Mouse (Mus musculus) forebrain, embryonic 11.5 days (tissue): Measurements from ENCODE around the gene Chchd1. TPM values are rescaled to one million over a fixed set of nuclear protein-coding genes. Genes with fewer than 3 reads are reported as not detected.
"Not testable (repeated sequence)": the region's sequence is repeated elsewhere in the genome, so short reads cannot be mapped to it uniquely, and the experiment has no call there.

ENCODE experiments used
- ATAC-seq: fragments of 200-750 bp; cut with Nextera tagmentation; replicated peaks from 2 replicates; pipeline ENCODE4 v1.8.0; 2017; ENCODE audit warnings: moderate TSS enrichment; ENCODE audit not compliant: low FRiP score
- DNase-seq: peaks from one replicate; pipeline ENCODE4 v3.0.0-alpha.2; 2017; ENCODE audit warnings: low spot score
- H3K27ac ChIP-seq: fragments of 300-500 bp; sonication (generic); 2 replicates; pipeline ENCODE4 v1.5.1; 2014; ENCODE audit warnings: low read depth, low read length
- H3K27me3 ChIP-seq: fragments of 300-500 bp; sonication (generic); 2 replicates; pipeline ENCODE4 v1.6.1; 2014; ENCODE audit warnings: mild to moderate bottlenecking, low read length, mixed read lengths; ENCODE audit not compliant: control insufficient read depth, insufficient read depth
- H3K36me3 ChIP-seq: fragments of 300-500 bp; sonication (generic); 2 replicates; pipeline ENCODE4 v1.6.1; 2014; ENCODE audit warnings: mild to moderate bottlenecking, low read length, moderate library complexity, mixed read lengths; ENCODE audit not compliant: control insufficient read depth, insufficient read depth
- H3K4me1 ChIP-seq: fragments of 300-500 bp; sonication (generic); replicated peaks from 2 replicates; pipeline ENCODE4 v1.6.1; 2014; ENCODE audit warnings: low read length, mixed read lengths; ENCODE audit not compliant: control insufficient read depth, insufficient read depth
- H3K4me2 ChIP-seq: fragments of 300-500 bp; sonication (generic); 2 replicates; pipeline ENCODE4 v1.6.1; 2014; ENCODE audit warnings: low read depth, mild to moderate bottlenecking, low read length, moderate library complexity, mixed read lengths; ENCODE audit not compliant: severe bottlenecking
- H3K4me3 ChIP-seq: fragments of 300-500 bp; sonication (generic); 2 replicates; pipeline ENCODE4 v1.5.1; 2014; ENCODE audit warnings: low read depth, low read length
- H3K9ac ChIP-seq: fragments of 300-500 bp; sonication (generic); 2 replicates; pipeline ENCODE4 v1.6.1; 2014; ENCODE audit warnings: low read length
- H3K9me3 ChIP-seq: fragments of 300-500 bp; sonication (generic); 2 replicates; pipeline ENCODE4 v1.6.1; 2016; ENCODE audit warnings: low read length, mixed read lengths; ENCODE audit not compliant: control insufficient read depth
- WGBS: fragments of 180-500 bp; shearing (Covaris S2); extraction: QIAGEN DNeasy Blood & Tissue Kit; methylation state at CpG from one replicate; pipeline ENCODE4 v1.1.7; 2014; 5-methylcytosine and 5-hydroxymethylcytosine counted together
- polyA plus RNA-seq: library from polyadenylated mRNA; unstranded; fragments of >200 nt; fragmentation: Nextera tagmentation; extraction: Ambion mirVana; gene quantifications from 2 replicates; pipeline ENCODE4 v1.2.1, GENCODE M21; 2014

Chchd1 gene
- polyA plus RNA-seq, 1 experiment from 2014 or later: 256 TPM

GRCm38 (mm10) chr14:20702096-20702740 lies 588 bp upstream of the Chchd1 start:
- Histone ChIP-seq H3K9me3 (no peaks in the 10 kb centered on the region), H3K36me3 (peaks cover 4% of the 10 kb centered on the region; the same call in 1 of the 2 replicates), H3K27me3 (no peaks in the 10 kb centered on the region), H3K27ac (no peak overlapping the region; the same call in 1 of the 2 replicates), H3K4me1 (no peaks in the 10 kb centered on the region; the same call in 1 of the 2 replicates), H3K4me2 (peak overlapping the region; percentile 61), H3K9ac (peak overlapping the region; percentile 84), H3K4me3 (peak overlapping the region; percentile 68)
- 17% methylated on average over 15 of the region's 15 CpGs for WGBS
- peak; percentile 25 for ATAC-seq
- no peak for DNase-seq

DNA sequence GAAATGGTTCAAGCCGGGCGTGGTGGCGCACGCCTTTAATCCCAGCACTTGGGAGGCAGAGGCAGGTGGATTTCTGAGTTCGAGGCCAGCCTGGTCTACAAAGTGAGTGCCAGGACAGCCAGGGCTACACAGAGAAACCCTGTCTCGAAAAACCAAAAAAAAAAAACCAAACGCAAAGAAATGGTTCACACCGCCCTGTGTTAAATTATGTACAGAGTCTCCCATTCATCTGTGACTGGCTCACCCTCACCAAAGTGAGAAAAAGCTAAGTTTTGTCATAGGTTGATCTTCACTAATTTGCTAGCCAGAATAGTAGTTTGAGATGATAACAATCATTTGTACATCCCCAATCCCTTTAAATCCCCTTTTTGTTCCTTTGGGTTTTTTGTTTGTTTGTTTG lies 655 bp downstream of the Chchd1 start:
- H3K9me3 ChIP-seq, H3K36me3 ChIP-seq, H3K4me1 ChIP-seq, ATAC-seq, DNase-seq, H3K27me3 ChIP-seq: not testable (repeated sequence)
- H3K27ac ChIP-seq: peak overlapping the region; percentile 75; the same call in 1 of the 2 replicates
- H3K4me2 ChIP-seq: peak overlapping the region; percentile 61
- H3K4me3 ChIP-seq: peak overlapping the region; percentile 68
- H3K9ac ChIP-seq: peak overlapping the region; percentile 84
- WGBS: 8% methylated on average over 8 of the region's 8 CpGs

DNA sequence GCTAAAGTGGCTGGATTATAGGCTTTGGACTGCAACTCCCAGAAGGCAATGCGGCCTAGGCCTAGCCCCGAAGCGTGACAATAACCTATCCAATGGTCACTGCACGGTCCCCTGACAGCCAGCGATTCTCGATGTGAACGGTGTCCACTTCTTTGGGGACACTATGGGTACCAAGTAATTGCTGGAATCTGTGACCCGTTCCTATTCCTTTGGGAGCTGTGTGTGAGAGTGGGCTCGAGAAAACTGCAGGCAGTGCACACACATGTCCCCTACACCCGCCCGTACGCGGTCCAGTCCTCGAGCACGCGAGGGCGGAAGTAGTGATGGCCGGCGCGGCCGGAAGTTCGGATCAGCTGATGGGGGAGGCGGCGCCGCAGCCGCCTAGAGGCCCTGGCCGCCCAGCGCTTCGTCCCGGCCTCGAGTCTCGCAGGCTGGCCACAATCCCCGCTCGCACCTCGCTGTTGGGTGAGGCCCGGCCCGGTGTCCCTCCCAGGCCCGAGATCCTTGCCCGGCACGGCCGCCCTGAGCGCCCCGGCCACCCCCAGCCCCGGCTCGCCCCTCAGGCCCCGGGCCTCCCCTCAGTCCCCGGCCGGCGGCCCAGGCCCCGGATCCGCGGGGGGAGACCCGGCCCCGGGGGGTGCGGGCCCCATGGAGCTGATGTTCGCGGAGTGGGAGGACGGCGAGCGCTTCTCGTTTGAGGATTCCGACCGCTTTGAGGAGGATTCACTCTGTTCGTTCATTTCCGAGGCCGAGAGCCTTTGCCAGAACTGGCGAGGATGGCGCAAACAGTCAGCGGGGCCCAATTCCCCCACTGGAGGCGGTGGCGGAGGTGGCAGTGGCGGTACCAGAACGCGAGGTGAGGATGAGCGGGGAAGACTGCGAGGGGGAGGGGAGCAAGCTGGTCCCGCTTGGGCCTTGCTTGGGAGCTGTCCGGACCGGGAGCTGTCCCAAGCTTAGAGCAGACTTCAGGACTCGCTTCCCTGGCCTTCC lies 4.7 kb downstream of the Chchd1 start, which contains the start of gene Zswim8:
Zswim8 (plus strand) TSS at position 352 of the 990 bp plus-strand sequence.
- H3K4me2 ChIP-seq: peak within 1 kb of the TSS; percentile 66
- H3K27me3 ChIP-seq: no peaks in the 10 kb centered on the region
- ATAC-seq: peak; percentile 90
- peak within 1 kb of the TSS; percentile 68; the same call in 1 of the 2 replicates for H3K27ac ChIP-seq
- DNase-seq: peak; percentile 93
- no peaks in the 10 kb centered on the region for H3K9me3 ChIP-seq
- WGBS: under 1% methylated on average over 80 of the region's 80 CpGs
- peak within 1 kb of the TSS; percentile 98 for H3K4me3 ChIP-seq
- H3K36me3 ChIP-seq: peaks cover 4% of the 10 kb centered on the region; the same call in 1 of the 2 replicates
- peak within 1 kb of the TSS; percentile 94 for H3K9ac ChIP-seq
- peaks cover 8% of the 10 kb centered on the region for H3K4me1 ChIP-seq

DNA sequence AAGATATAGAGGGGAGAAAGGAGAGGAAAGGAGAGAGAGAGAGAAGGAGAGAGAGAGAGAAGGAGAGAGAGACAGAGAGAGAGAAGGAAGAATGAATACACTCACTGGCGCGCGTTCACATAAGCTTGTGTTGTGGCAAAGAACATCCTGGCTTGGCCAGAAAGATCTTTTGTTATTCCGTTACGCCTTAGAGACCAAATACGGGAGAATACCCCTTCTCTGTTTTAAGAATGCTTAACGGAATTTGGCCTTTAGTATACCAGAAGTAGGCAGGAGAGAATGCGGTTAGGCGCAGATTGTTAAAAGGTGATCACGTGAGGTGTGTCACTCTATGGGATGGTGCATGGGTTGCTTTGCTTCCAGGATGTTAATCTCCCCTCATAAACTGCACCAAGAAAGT lies 5.4 kb downstream of the Chchd1 start:
- ATAC-seq (no peak), DNase-seq (no peak)
- no peaks in the 10 kb centered on the region for H3K9me3 ChIP-seq
- peak overlapping the region; percentile 94 for H3K9ac ChIP-seq
- H3K36me3 ChIP-seq: peaks cover 5% of the 10 kb centered on the region; the same call in 1 of the 2 replicates
- H3K4me3 ChIP-seq: peak overlapping the region; percentile 98
- no peaks in the 10 kb centered on the region for H3K27me3 ChIP-seq
- 11% methylated on average over 10 of the region's 10 CpGs for WGBS
- peak overlapping the region; percentile 66 for H3K4me2 ChIP-seq
- H3K4me1 ChIP-seq: peaks cover 8% of the 10 kb centered on the region
- no peak overlapping the region for H3K27ac ChIP-seq

- 86% methylated on average over 11 of the region's 11 CpGs for WGBS
- Histone ChIP-seq H3K9ac (no peak overlapping the region), H3K36me3 (peaks cover 17% of the 10 kb centered on the region)
Observed at GRCm38 (mm10) chr14:20713832-20714231, 11.0 kb downstream of the Chchd1 start.

GRCm38 (mm10) chr14:20718443-20718842 lies 15.6 kb downstream of the Chchd1 start:
- H3K27me3 ChIP-seq: no peaks in the 10 kb centered on the region
- H3K9me3 ChIP-seq: no peaks in the 10 kb centered on the region
- no peak overlapping the region for H3K27ac ChIP-seq
- DNase-seq (no peak), ATAC-seq (no peak)
- H3K4me1 ChIP-seq: no peaks in the 10 kb centered on the region
- peaks cover 24% of the 10 kb centered on the region for H3K36me3 ChIP-seq
- H3K4me2 ChIP-seq: no peak overlapping the region
- no peak overlapping the region for H3K9ac ChIP-seq
- H3K4me3 ChIP-seq: no peak overlapping the region
- 90% methylated on average over 10 of the region's 10 CpGs for WGBS

More at GRCm38 (mm10) chr14:20713832-20714231, 11.0 kb downstream of the Chchd1 start:
- no peaks in the 10 kb centered on the region for H3K27me3 ChIP-seq
- H3K27ac ChIP-seq: no peak overlapping the region
- DNase-seq (no peak), ATAC-seq (no peak)
- no peaks in the 10 kb centered on the region for H3K9me3 ChIP-seq
- H3K4me2 ChIP-seq: no peak overlapping the region
- H3K4me3 ChIP-seq: no peak overlapping the region
- peaks cover 4% of the 10 kb centered on the region for H3K4me1 ChIP-seq

DNA sequence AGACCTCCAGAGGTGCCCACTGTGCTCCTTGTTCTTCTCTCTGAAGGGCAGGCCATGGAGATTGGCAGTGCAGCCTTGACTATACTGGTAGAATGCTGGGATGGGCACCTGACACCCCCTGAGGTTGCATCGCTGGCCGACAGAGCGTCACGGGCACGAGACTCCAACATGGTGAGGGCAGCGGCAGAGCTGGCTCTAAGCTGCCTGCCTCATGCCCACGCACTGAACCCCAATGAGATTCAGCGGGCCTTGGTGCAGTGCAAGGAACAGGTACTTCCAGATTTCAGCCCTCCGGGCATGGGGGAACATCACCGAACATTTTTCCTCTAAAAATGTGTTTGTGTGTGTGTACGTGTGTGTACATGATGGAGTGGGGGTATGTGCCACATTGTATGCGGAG lies 17.0 kb downstream of the Chchd1 start:
- ATAC-seq: no peak
- H3K9ac ChIP-seq: no peak overlapping the region
- H3K27ac ChIP-seq: no peak overlapping the region
- no peak for DNase-seq
- H3K4me3 ChIP-seq: no peak overlapping the region
- no peaks in the 10 kb centered on the region for H3K27me3 ChIP-seq
- 89% methylated on average over 12 of the region's 12 CpGs for WGBS
- H3K4me2 ChIP-seq: no peak overlapping the region
- H3K9me3 ChIP-seq: no peaks in the 10 kb centered on the region
- H3K4me1 ChIP-seq: no peaks in the 10 kb centered on the region
- peaks cover 21% of the 10 kb centered on the region; the same call in 1 of the 2 replicates for H3K36me3 ChIP-seq

DNA sequence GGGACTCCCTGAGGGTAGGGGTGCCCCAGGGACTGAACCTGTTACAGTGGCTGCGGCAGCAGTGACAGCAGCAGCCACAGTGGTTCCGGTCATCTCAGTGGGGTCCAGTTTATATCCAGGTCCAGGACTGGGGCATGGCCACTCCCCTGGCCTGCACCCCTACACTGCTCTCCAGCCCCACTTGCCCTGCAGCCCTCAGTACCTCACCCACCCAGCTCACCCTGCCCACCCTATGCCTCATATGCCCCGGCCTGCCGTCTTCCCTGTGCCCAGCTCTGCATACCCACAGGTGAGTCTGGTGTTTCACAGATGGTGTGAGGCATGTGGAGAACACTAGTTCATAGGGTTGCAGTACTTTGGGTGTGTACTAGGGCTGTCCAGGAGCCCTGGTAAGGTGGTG lies 18.6 kb downstream of the Chchd1 start:
- H3K27ac ChIP-seq: no peak overlapping the region
- peaks cover 17% of the 10 kb centered on the region; the same call in 1 of the 2 replicates for H3K36me3 ChIP-seq
- H3K4me3 ChIP-seq: no peak overlapping the region
- no peaks in the 10 kb centered on the region for H3K27me3 ChIP-seq
- ATAC-seq (no peak), DNase-seq (no peak)
- H3K4me2 ChIP-seq: no peak overlapping the region
- H3K9ac ChIP-seq: no peak overlapping the region
- no peaks in the 10 kb centered on the region for H3K9me3 ChIP-seq
- WGBS: 91% methylated on average over 4 of the region's 4 CpGs
- no peaks in the 10 kb centered on the region for H3K4me1 ChIP-seq
